Mouse (Mus musculus): Measurements from ENCODE around the gene Foxp1. TPM values are rescaled to one million over a fixed set of nuclear protein-coding genes. Genes with fewer than 3 reads are reported as not detected.

Gene Foxp1
- total RNA-seq, 4 experiments from 2014 or later: 27.2 to 37.3 (median 31.2) TPM

DNA sequence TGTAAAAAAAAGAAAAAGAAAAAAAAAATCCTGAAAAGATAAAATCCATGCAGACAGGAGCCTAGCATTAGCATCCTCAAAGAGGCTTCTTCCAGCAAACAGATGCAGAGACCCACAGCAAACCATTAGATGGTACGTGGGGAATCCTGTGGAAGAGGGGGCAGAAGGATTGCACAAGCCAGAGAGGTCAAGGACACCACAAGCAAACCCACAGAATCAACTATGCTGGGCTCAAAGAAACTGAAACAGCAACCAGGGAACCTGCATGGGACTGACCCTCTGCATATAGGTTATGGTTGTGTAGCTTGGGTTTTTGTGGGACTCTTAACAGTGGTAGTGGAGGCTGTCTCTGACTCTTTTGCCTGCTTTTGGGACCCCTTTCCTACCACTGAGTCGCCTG lies 466.1 kb downstream of the Foxp1 start:
- DNase-seq (ENCODE audit: low spot score): no peak

GRCm38 (mm10) chr6:99053998-99054397 lies 468.5 kb downstream of the Foxp1 start:
- DNase-seq (ENCODE audit: low spot score): no peak

DNA sequence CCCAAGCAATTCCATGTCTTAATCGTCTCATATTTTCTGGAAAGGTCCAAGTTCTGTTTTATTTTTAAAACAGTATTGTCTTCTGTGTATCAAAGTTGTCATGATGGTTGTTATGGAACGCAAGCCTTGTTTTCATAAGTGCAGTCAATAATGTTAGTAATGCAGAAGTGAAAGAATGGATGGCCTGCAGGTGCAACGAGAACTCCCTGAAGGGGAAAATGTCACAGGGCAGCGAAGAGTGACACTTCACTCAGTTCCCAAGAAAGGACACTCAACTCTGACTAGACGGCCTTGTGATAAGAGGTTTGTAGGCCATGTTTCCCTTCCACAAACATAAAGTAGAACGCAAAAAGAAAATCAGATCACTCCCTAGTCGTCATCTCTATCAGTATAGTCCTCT lies 469.4 kb downstream of the Foxp1 start:
- DNase-seq (ENCODE audit: low spot score): no peak

GRCm38 (mm10) chr6:99051724-99052123 lies 470.8 kb downstream of the Foxp1 start:
- no peak for DNase-seq (ENCODE audit: low spot score)

DNA sequence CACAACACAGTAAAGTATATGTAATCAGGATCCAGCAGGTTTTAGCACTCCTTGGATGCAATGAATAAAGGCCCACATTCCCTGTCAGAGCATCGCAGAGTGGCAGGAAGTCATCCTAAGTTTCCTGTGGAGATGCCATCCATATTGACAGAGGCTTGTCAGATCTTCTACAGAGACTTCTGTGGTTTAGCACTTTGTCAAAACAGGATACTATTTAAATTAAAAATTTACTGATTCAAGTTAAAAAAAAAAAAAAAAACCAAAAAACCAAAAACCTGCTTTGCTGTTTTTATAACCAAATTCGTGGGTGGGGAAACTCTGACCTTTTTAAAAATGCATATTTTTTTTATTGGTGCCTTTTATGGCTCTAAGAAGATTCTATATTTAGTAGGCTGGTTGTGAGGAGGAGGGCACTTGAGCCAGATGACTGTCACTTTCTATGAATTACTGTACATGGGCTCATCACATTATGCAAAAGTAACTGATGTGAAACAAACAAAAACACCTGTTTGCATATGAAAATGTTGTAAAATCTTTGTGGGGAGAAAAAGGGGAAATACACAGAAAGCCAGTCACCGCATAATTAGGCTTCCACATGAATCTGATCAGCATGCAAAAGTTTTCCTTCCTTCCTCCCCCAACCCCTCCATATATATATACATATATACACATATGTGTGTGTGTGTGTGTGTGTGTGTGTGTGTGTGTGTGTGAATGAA lies 472.1 kb downstream of the Foxp1 start:
- DNase-seq (ENCODE audit: low spot score): no peak

GRCm38 (mm10) chr6:99047322-99047721 lies 475.2 kb downstream of the Foxp1 start:
- no peak for DNase-seq (ENCODE audit: low spot score)

GRCm38 (mm10) chr6:99045845-99046788 lies 476.4 kb downstream of the Foxp1 start:
- no peak for DNase-seq (ENCODE audit: low spot score)

- no peak for DNase-seq (ENCODE audit: low spot score)
These were observed 478.4 kb downstream of the Foxp1 start for GRCm38 (mm10) chr6:99043932-99044664.

GRCm38 (mm10) chr6:99043226-99043625 lies 479.3 kb downstream of the Foxp1 start:
- DNase-seq (ENCODE audit: low spot score): no peak

DNA sequence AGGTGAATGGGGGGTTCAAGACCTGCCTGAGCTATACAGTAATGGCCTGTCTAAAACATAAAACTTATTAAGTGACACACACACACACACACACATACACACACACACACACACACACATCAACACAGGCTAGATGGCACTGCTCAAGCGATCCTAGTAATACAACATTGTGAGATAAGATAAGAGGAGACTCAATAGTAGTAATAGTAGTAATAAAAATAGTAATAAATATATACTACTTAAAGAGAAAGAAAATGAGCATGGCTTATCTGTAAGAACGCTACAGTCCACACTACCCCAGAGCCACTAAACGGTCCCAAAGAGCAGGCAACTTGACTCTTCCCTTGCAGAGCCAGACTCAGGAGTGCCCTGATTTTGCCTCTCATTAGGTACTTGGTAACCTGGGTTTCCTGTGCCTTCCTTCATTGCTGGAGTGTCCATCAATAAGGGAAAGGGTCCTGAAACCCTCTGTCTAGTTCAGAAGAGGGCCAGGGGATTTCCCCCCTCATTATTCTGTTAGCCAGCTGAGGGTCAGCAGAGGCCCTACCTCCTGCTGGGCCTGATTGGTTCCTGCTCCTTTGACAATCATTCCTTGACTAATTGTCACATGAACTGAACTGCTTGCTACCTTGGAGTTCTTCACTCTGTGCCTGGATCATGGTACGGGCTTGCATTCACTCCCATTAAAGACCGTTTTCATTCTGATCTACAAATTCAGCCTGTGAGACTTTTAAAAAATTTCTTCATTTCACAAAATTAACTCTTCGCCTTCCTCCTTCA lies 480.2 kb downstream of the Foxp1 start:
- DNase-seq (ENCODE audit: low spot score): no peak

DNA sequence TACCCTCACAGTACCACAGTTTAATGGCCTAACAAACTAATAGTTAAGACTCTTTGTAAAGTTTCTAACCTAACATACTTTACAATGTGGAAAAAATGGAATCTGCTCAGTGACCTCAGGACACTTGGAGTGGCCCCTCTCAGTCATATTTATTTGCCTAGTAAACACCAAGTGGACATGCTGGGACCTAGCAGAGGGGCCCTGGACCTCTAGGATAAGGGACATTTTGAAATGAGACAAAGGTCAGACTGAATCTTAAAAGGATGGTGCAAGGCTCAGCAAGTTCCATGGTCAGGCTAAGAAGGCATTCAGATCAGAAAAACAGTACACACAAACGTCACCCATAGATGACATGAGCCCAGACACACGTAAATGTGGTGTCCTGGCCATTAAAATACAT lies 483.5 kb downstream of the Foxp1 start:
- DNase-seq (ENCODE audit: low spot score): no peak

DNA sequence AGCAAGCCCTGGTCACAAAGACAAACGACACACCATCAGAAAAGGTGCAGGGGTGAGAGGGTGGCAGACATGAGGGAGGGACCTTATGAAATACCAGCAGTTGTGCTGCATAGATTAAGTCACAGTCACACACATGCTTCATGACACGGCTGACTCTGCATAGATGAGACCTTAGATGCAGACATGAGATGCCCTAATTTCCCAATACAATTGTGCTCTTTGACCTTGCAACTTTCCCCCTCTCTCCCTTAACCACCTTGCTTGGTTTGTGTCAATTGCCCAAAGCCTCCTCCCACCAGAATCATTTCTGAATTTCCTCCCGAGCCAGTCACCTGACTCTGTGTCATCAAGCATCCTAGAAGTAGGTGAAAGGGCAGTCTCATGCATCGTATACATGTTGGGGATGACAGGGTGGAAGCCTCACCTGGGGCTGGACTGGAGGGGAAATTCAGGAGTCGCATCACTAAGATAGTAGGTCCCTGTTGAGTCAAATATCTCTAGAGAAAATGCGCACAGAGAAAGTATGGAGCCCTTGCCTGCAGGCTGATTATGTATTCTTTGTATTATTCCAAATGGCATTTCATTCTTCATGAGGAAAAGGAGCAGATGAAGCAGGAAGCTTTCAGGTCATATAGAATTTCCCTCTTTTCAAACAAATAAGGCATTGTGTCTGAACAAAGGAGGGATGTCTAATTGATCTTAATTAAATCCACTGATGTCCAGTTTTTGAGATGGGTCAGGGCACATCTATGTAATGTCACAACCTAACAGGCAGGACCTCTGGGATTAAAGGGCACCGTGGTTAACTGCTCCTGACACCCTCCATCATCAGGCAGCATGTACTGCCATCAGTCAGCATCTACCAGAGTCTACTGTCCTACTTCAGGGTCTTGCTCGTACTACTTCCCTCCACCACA lies 486.8 kb downstream of the Foxp1 start:
- DNase-seq (ENCODE audit: low spot score): no peak

GRCm38 (mm10) chr6:99033062-99033461 lies 489.5 kb downstream of the Foxp1 start:
- no peak for DNase-seq (ENCODE audit: low spot score)

- DNase-seq (ENCODE audit: low spot score): no peak
These were observed 491.1 kb downstream of the Foxp1 start for GRCm38 (mm10) chr6:99031321-99031903.

DNA sequence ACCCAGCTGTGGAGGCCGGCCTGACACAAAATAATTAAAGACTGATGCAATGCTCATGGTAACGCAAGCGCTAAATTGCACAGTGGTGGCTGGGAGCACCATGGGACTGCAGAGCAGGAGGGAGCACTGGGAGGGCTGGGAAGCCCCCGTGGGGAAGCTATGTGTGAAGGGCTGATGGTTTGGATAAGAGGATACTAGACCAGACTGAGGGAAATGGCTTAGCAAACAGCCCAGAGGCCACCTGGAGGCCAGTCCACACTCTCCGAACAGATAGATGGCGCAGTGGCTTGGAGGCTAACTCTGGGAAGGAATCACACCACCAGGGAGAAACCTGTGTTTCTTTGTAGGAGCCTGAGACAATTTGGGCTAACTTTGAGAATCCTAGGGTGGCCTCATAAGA lies 492.3 kb downstream of the Foxp1 start:
- DNase-seq (ENCODE audit: low spot score): no peak

GRCm38 (mm10) chr6:99029438-99029837 lies 493.1 kb downstream of the Foxp1 start:
- DNase-seq (ENCODE audit: low spot score): no peak

- no peak for DNase-seq (ENCODE audit: low spot score)
These were observed 493.6 kb downstream of the Foxp1 start for GRCm38 (mm10) chr6:99028989-99029305.

DNA sequence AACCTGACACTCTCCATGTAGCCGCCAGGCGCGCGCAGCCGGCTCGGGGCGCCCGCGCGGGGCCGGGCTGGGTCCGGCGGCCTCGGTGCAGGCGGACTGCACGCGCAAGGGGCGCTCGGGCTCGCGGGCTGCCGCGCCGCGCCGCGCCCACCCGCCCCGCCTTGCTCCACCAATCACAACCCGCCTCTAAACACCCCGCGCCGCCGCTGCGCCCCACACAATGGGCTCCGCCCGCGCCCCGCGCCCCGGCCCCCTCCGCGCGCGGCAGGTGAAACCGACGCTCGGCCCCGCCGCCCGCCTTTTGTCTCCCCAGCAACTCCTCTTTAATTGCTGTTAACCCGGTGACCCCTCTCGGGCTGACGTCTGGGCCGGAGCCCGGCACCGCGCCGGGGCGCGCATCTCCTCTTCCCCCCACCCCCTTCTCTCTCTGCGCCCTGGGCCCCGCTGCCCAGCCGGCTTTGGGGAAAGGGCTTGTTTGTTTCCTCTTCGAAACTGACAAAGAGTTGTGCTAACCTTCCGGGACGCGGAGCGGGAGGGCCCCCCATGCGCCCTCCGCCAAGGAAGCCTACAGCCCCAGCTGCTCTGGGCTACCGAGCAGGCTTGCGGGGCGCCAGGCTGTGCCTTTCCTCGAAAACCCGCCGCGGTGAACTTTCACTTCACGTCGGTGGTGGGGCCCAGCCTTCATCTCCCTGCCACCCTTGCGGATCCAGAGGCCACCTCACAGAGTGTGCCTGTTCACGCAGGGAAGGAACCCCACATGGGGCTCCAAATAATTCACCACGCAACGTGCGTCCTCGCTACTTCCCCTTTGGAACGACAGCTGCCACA lies 494.1 kb downstream of the Foxp1 start:
- DNase-seq (ENCODE audit: low spot score): no peak

DNA sequence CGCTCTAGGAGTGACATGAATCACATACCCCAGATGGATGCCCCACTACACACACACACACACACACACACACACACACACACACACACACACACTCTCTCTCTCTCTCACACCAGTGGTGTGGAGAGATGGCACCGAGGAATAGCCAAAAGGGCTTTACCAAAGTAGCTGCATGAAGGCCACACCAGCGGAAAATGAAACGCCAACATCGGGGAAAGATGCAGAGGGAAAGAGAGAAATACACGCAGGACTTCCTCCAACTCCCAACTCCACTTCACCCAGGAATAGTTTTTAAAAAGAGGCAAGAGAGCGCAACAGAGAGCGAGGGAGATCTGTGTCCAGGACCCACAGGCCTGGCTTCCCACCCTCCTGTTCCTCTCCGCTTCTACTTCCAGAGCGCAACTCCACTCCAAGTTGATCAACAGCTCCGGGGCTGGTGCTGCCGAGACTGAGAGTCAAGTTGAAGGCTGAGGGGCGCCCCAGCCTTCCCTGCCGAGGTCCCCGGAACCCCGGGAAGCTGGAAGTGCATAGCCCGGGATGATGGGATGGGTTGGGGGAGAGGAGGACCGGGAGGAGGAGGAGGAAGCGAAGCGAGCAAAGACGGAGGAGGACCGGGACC lies 494.9 kb downstream of the Foxp1 start:
- no peak for DNase-seq (ENCODE audit: low spot score)

All from heart, adult 8-10 months (tissue).